Comparison of ENCODE assay signal across 8 mouse cellular contexts in the genomic region with DNA sequence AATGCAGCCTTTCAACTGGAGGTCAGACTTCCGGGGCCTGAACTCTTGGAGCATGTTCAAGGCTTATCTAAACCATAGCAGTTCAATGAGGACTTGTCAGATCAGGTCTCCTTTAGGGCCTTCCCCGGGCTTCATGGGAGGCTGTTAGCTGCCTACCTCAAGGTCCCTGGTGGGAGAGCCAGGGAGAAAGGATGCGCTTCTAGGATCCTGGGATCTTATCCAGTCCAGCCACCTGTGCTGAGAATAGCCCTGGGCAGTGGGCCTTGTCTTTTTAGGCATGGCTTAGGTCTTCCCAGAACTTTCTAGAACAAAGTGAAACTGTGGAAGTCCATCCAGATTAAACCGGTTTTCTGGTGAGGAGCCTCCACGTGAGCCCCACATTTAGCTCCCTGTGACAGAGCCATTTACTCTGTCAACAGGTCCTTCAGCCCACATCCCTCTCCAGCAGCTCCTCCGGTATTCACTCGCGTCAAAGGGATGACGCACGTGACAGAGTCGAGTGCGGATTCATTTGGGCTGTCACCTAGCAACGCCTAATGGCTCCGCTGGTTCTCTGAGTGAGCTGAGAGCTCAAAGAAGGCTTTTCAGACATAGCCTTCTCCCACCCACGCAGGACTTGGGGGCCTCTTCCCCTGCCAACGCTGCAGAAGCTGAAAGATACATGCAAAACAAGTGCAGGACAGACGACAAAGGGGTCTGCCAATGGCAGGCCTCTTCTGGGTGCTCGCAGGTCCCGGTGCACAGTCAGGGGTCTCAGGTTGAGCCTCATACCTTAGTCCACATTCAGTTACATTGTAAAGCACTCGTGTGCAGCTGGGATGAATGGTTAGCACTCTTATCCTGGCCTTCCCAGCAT. TPM values are rescaled to one million over a fixed set of nuclear protein-coding genes. Genes with fewer than 3 reads are reported as not detected.
DNase-seq lines count a peak whose midpoint lies in the region; ATAC-seq and TF ChIP-seq lines count a peak whose summit lies in the region.

No protein-coding gene starts in this region.

- peak; percentile 83 for DNase-seq in embryo, embryonic 10 days (ENCODE audit: low spot score)
- no peak for DNase-seq in embryo, embryonic 9.5 days (ENCODE audit: extremely low spot score)
- peak; percentile 77 to 88 for DNase-seq in frontal cortex, postnatal 10 days (ENCODE audit: low spot score in 2 of 2)
- DNase-seq in hindbrain, postnatal 0 days (ENCODE audit: low spot score): peak; percentile 91
- DNase-seq in lung, adult 18-20 months: peak; percentile 71 to 81
- DNase-seq in retina, embryonic 14.5 days (ENCODE audit: low spot score): peak; percentile 45
- no peak for DNase-seq in kidney, adult 11 months
- no peak for DNase-seq in adipocyte (ENCODE audit: low spot score)

- H3K9me3 ChIP-seq in hindbrain, postnatal 0 days (ENCODE audit: low read length): no peaks in the 10 kb centered on the region

- no peak overlapping the region for H3K4me3 ChIP-seq in hindbrain, postnatal 0 days (ENCODE audit: low read length)

- no peak overlapping the region for H3K9ac ChIP-seq in hindbrain, postnatal 0 days (replicated peaks; ENCODE audit: low read length)

- peak; percentile 97 for ATAC-seq in hindbrain, postnatal 0 days

- 25% methylated on average over 20 of the region's 20 CpGs for WGBS in hindbrain, postnatal 0 days

- H3K4me2 ChIP-seq in hindbrain, postnatal 0 days (ENCODE audit: low read depth, low read length): peak overlapping the region; percentile 33; the same call in 1 of the 2 replicates

- H3K27me3 ChIP-seq in hindbrain, postnatal 0 days (ENCODE audit: insufficient read depth, low read length): no peaks in the 10 kb centered on the region

- H3K27ac ChIP-seq in hindbrain, postnatal 0 days: peak overlapping the region; percentile 60; the same call in 1 of the 2 replicates

- TF ChIP-seq CTCF in hindbrain, postnatal 0 days (IDR thresholded peaks at IDR 0.05; ENCODE audit: low read depth): no peak

- no peaks in the 10 kb centered on the region for H3K36me3 ChIP-seq in hindbrain, postnatal 0 days (ENCODE audit: insufficient read depth, low read length)

- peaks cover 9% of the 10 kb centered on the region; the same call in 1 of the 2 replicates for H3K4me1 ChIP-seq in hindbrain, postnatal 0 days (ENCODE audit: insufficient read depth, low read length)

RNA-seq across cellular contexts. Expression of a gene that starts 4.5 kb away (rescaled TPM):
- total RNA-seq in hindbrain, postnatal 0 days (2014; rRNA removed): 0.11 and 0.16 TPM in 2 replicates
- polyA plus RNA-seq in hindbrain, postnatal 0 days (2015; fragmentation: Nextera tagmentation; extraction: Ambion mirVana): 0.45 and 0.53 TPM in 2 replicates

RNA-seq across cellular contexts. Expression of a gene that starts 31.3 kb away (rescaled TPM):
- 6.2 and 8.1 TPM in 2 replicates for total RNA-seq in hindbrain, postnatal 0 days (2014; rRNA removed)
- 14.9 and 15.7 TPM in 2 replicates for polyA plus RNA-seq in hindbrain, postnatal 0 days (2015; fragmentation: Nextera tagmentation; extraction: Ambion mirVana)

RNA-seq across cellular contexts. Expression of a gene that starts 38.1 kb away (rescaled TPM):
- total RNA-seq in hindbrain, postnatal 0 days (2014; rRNA removed): not detected in 2 replicates
- polyA plus RNA-seq in hindbrain, postnatal 0 days (2015; fragmentation: Nextera tagmentation; extraction: Ambion mirVana): 0.14 TPM in 1 of 2 replicates, not detected in the other

Comparison
In these comparisons a context has a peak if more than half of its experiments do, and no peak if none do; other contexts are left out.
1. DNase-seq: peak in embryo, embryonic 10 days (single experiment), frontal cortex, postnatal 10 days (2 of 2), hindbrain, postnatal 0 days (single experiment), lung, adult 18-20 months (2 of 2) and retina, embryonic 14.5 days (single experiment); none in embryo, embryonic 9.5 days (single experiment), kidney, adult 11 months (single experiment) and adipocyte (single experiment).